Mouse (Mus musculus) cortical plate, adult 2 months (tissue): ENCODE measurements at regions not wholly inside any gene's neighbourhood (a gene's known extent, or its start where the extent isn't known, plus 50 kb on each side); places are given as distances from the start of the nearest gene placed in this dataset.

Experiments
- H3K27ac ChIP-seq: fragments of 200-500 bp; 2 replicates; pipeline ENCODE4 v1.5.1; 2012; ENCODE audit warnings: low read length, control low read depth, inconsistent platforms; ENCODE audit not compliant: insufficient read depth
- H3K4me1 ChIP-seq: fragments of 200-500 bp; 2 replicates; pipeline ENCODE4 v1.6.1; 2011; ENCODE audit warnings: low read length; ENCODE audit not compliant: control insufficient read depth, insufficient read depth
- H3K4me3 ChIP-seq: fragments of 200-500 bp; 2 replicates; pipeline ENCODE4 v1.5.1; 2011; ENCODE audit warnings: mild to moderate bottlenecking, low read length, control low read depth; ENCODE audit not compliant: insufficient read depth
- CTCF ChIP-seq: fragments of 200-500 bp; IDR thresholded peaks from 2 replicates; pipeline ENCODE4 v1.5.1; 2011; ENCODE audit warnings: mild to moderate bottlenecking, control low read depth, low read length; ENCODE audit not compliant: insufficient read depth; ENCODE audit errors: extremely low read depth
- POLR2A ChIP-seq: fragments of 200-500 bp; IDR thresholded peaks from 2 replicates; pipeline ENCODE4 v1.6.1; 2011; ENCODE audit warnings: mild to moderate bottlenecking, low read length, control low read depth; ENCODE audit not compliant: insufficient read depth; ENCODE audit errors: extremely low read depth

GRCm38 (mm10) chr17:81193230-81193871 is 128.5 kb upstream of the Thumpd2 start:
- H3K27ac ChIP-seq, result no peak overlapping the region

GRCm38 (mm10) chr17:81189996-81190395 is 125.1 kb upstream of the Thumpd2 start:
- TF ChIP-seq POLR2A, result no peak
- peak; percentile 72 for TF ChIP-seq CTCF
- no peak overlapping the region for H3K27ac ChIP-seq
- H3K4me1 ChIP-seq, result no peaks in the 10 kb centered on the region; the same call in 1 of the 2 replicates
- no peak overlapping the region for H3K4me3 ChIP-seq

More at GRCm38 (mm10) chr17:81193230-81193871, 128.5 kb upstream of the Thumpd2 start:
- TF ChIP-seq POLR2A (no peak), CTCF (peak; percentile 69)
- no peak overlapping the region for H3K4me3 ChIP-seq
- H3K4me1 ChIP-seq, result no peaks in the 10 kb centered on the region; the same call in 1 of the 2 replicates

GRCm38 (mm10) chr17:81185685-81186084 is 120.8 kb upstream of the Thumpd2 start:
- TF ChIP-seq CTCF (no peak), POLR2A (no peak)
- Histone ChIP-seq H3K4me3 (no peak overlapping the region), H3K27ac (no peak overlapping the region), H3K4me1 (no peaks in the 10 kb centered on the region)

GRCm38 (mm10) chr17:81180813-81181424 is 116.0 kb upstream of the Thumpd2 start:
- no peak for TF ChIP-seq CTCF
- no peak for TF ChIP-seq POLR2A
- Histone ChIP-seq H3K4me3 (no peak overlapping the region), H3K4me1 (peaks cover 1% of the 10 kb centered on the region; the same call in 1 of the 2 replicates), H3K27ac (no peak overlapping the region)

- no peak overlapping the region for H3K4me3 ChIP-seq
- H3K4me1 ChIP-seq, result peaks cover 1% of the 10 kb centered on the region; the same call in 1 of the 2 replicates
- no peak for TF ChIP-seq CTCF
- no peak for TF ChIP-seq POLR2A
- no peak overlapping the region for H3K27ac ChIP-seq
Observed at GRCm38 (mm10) chr17:81176306-81176705, 111.4 kb upstream of the Thumpd2 start.

GRCm38 (mm10) chr17:81175877-81176276 is 111.0 kb upstream of the Thumpd2 start:
- TF ChIP-seq POLR2A, result no peak
- TF ChIP-seq CTCF, result no peak
- H3K4me1 ChIP-seq, result peaks cover 1% of the 10 kb centered on the region; the same call in 1 of the 2 replicates
- H3K27ac ChIP-seq, result no peak overlapping the region
- H3K4me3 ChIP-seq, result no peak overlapping the region

- no peak overlapping the region for H3K4me3 ChIP-seq
- TF ChIP-seq CTCF (no peak), POLR2A (no peak)
- H3K27ac ChIP-seq, result no peak overlapping the region
- peaks cover 1% of the 10 kb centered on the region; the same call in 1 of the 2 replicates for H3K4me1 ChIP-seq
Observed at GRCm38 (mm10) chr17:81172943-81173342, 108.1 kb upstream of the Thumpd2 start.

- H3K4me1 ChIP-seq, result no peaks in the 10 kb centered on the region
- no peak overlapping the region for H3K4me3 ChIP-seq
- TF ChIP-seq POLR2A, result no peak
- no peak for TF ChIP-seq CTCF
- H3K27ac ChIP-seq, result no peak overlapping the region
Observed at GRCm38 (mm10) chr17:81169118-81169517, 104.2 kb upstream of the Thumpd2 start.

GRCm38 (mm10) chr17:81150730-81151129 is 85.8 kb upstream of the Thumpd2 start:
- no peaks in the 10 kb centered on the region for H3K4me1 ChIP-seq
- no peak overlapping the region for H3K27ac ChIP-seq
- TF ChIP-seq CTCF, result no peak
- TF ChIP-seq POLR2A, result no peak
- H3K4me3 ChIP-seq, result no peak overlapping the region

- H3K4me1 ChIP-seq, result no peaks in the 10 kb centered on the region
- no peak for TF ChIP-seq POLR2A
- TF ChIP-seq CTCF, result no peak
- H3K27ac ChIP-seq, result no peak overlapping the region
- H3K4me3 ChIP-seq, result no peak overlapping the region
Observed at GRCm38 (mm10) chr17:81134702-81135101, 69.8 kb upstream of the Thumpd2 start.
